Mouse (Mus musculus) forebrain, embryonic 15.5 days (tissue): ENCODE data around the gene Btaf1. TPM values are rescaled to one million over a fixed set of nuclear protein-coding genes. Genes with fewer than 3 reads are reported as not detected.
"Not testable (repeated sequence)": the region's sequence is repeated elsewhere in the genome, so short reads cannot be mapped to it uniquely, and the experiment has no call there.

ENCODE experiments used
- ATAC-seq: fragments of 200-750 bp; cut with Nextera tagmentation; replicated peaks from 2 replicates; pipeline ENCODE4 v1.8.0; 2017; ENCODE audit warnings: mild to moderate bottlenecking, moderate TSS enrichment, moderate library complexity
- H3K27ac ChIP-seq: fragments of 300-500 bp; sonication (generic); replicated peaks from 2 replicates; pipeline ENCODE4 v1.5.1; 2015; ENCODE audit warnings: mild to moderate bottlenecking, inconsistent platforms
- H3K27me3 ChIP-seq: fragments of 300-500 bp; sonication (generic); 2 replicates; pipeline ENCODE4 v1.6.1; 2015; ENCODE audit warnings: inconsistent platforms
- H3K36me3 ChIP-seq: fragments of 300-500 bp; sonication (generic); 2 replicates; pipeline ENCODE4 v1.6.1; 2015; ENCODE audit warnings: mild to moderate bottlenecking, inconsistent platforms
- H3K4me1 ChIP-seq: fragments of 300-500 bp; sonication (generic); 2 replicates; pipeline ENCODE4 v1.6.1; 2015; ENCODE audit warnings: inconsistent platforms
- H3K4me2 ChIP-seq: fragments of 300-500 bp; sonication (generic); replicated peaks from 2 replicates; pipeline ENCODE4 v1.6.1; 2015; ENCODE audit warnings: mild to moderate bottlenecking, inconsistent platforms
- H3K4me3 ChIP-seq: fragments of 300-500 bp; sonication (generic); 2 replicates; pipeline ENCODE4 v1.5.1; 2015; ENCODE audit warnings: mild to moderate bottlenecking, inconsistent platforms
- H3K9ac ChIP-seq: fragments of 300-500 bp; sonication (generic); replicated peaks from 2 replicates; pipeline ENCODE4 v1.6.1; 2015; ENCODE audit warnings: mild to moderate bottlenecking, inconsistent platforms
- H3K9me3 ChIP-seq: fragments of 300-500 bp; sonication (generic); 2 replicates; pipeline ENCODE4 v1.6.1; 2016; ENCODE audit warnings: inconsistent platforms
- WGBS: fragments of 180-500 bp; shearing (Covaris S2); methylation state at CpG from one replicate; pipeline ENCODE4 v1.1.7; 2015; ENCODE audit warnings: mixed read lengths; 5-methylcytosine and 5-hydroxymethylcytosine counted together
- polyA plus RNA-seq: library from polyadenylated mRNA; unstranded; fragments of >200 nt; fragmentation: Nextera tagmentation; extraction: Ambion mirVana; gene quantifications from 2 replicates; pipeline ENCODE4 v1.2.1, GENCODE M21; 2015

The Btaf1 gene
- polyA plus RNA-seq, 1 experiment from 2014 or later = 11.3 TPM

DNA sequence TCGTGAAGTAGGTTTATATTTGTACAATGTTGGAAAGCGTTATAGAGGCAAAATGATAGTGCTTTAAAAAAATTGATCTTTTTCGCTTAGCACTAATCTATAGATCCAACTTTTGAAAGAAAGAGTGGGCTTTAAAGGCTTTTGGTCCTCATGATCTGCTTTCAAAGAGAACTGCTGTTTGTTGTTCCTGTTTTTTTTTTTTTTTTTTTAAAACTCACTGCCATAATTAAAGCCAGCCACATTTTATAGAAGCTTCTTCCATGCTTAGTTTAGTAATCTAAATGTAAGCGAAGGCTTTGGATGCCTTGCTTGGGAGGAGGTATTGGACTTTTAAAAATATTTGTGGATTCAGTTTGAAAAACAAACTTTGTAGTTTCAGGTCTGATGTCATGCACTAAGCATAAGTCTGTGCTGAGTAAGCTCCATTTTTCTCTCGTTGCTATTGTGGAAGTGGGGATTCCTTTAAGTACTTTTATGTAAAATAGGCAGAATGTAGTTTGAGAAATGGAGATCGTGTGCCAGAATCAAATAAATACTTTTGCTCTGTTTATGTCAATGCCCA is 2.0 kb downstream of the Btaf1 start:
- Histone ChIP-seq H3K4me1 (peaks cover 29% of the 10 kb centered on the region), H3K36me3 (no peaks in the 10 kb centered on the region), H3K9me3 (no peaks in the 10 kb centered on the region), H3K4me2 (0 out of 2 replicates have a peak overlapping the region, but pooled peaks have one; percentile 63), H3K27ac (no peak overlapping the region), H3K9ac (no peak overlapping the region), H3K27me3 (no peaks in the 10 kb centered on the region), H3K4me3 (no peak overlapping the region)
- no peak for ATAC-seq
- 85% methylated on average over 6 of the region's 6 CpGs for WGBS

- no peak for ATAC-seq
- no peak overlapping the region for H3K27ac ChIP-seq
- no peak overlapping the region for H3K4me3 ChIP-seq
- H3K4me1 ChIP-seq = peaks cover 27% of the 10 kb centered on the region
- H3K9ac ChIP-seq = no peak overlapping the region
- H3K4me2 ChIP-seq = no peak overlapping the region
- no peaks in the 10 kb centered on the region for H3K9me3 ChIP-seq
- no peaks in the 10 kb centered on the region for H3K27me3 ChIP-seq
- H3K36me3 ChIP-seq = no peaks in the 10 kb centered on the region
These were observed 3.9 kb downstream of the Btaf1 start for GRCm38 (mm10) chr19:36929816-36930215.

- H3K4me2 ChIP-seq = no peak overlapping the region
- H3K9me3 ChIP-seq = no peaks in the 10 kb centered on the region
- ATAC-seq = no peak
These were observed 6.2 kb downstream of the Btaf1 start for GRCm38 (mm10) chr19:36932097-36932496.

DNA sequence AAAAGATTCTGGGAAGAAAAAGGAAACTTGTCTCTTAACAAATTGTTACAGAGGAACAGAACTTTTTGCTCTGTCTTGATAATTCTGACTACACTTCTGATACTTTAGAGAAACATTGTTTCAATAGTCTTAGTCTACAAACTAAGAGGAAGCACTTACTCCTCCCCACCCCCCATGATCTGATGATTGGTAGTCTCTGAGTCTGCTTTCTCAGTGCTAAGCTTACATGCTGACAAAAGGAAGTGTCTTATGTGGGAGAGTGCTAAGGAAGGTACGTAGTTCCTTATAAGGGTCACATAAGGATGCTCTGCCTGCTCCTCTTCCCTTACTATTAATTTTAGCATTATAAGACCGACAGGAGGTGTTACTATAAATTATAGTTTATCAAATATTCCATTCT is 6.7 kb downstream of the Btaf1 start:
- 94% methylated on average over 2 of the region's 2 CpGs for WGBS
- ATAC-seq = no peak
- H3K36me3 ChIP-seq = no peaks in the 10 kb centered on the region

More at GRCm38 (mm10) chr19:36932097-36932496, 6.2 kb downstream of the Btaf1 start:
- Histone ChIP-seq H3K4me1 (peaks cover 15% of the 10 kb centered on the region), H3K36me3 (no peaks in the 10 kb centered on the region), H3K27ac (no peak overlapping the region), H3K27me3 (no peaks in the 10 kb centered on the region), H3K4me3 (no peak overlapping the region), H3K9ac (no peak overlapping the region)

GRCm38 (mm10) chr19:36936285-36936684 is 10.4 kb downstream of the Btaf1 start:
- Histone ChIP-seq H3K9ac (no peak overlapping the region), H3K36me3 (no peaks in the 10 kb centered on the region), H3K4me2 (no peak overlapping the region), H3K4me3 (no peak overlapping the region), H3K27ac (no peak overlapping the region), H3K4me1 (no peaks in the 10 kb centered on the region), H3K27me3 (no peaks in the 10 kb centered on the region), H3K9me3 (no peaks in the 10 kb centered on the region)
- 94% methylated on average over 4 of the region's 4 CpGs for WGBS
- no peak for ATAC-seq

More for the DNA sequence above, 6.7 kb downstream of the Btaf1 start:
- no peak overlapping the region for H3K4me2 ChIP-seq
- H3K4me3 ChIP-seq = no peak overlapping the region
- H3K27me3 ChIP-seq = no peaks in the 10 kb centered on the region
- no peaks in the 10 kb centered on the region for H3K9me3 ChIP-seq
- H3K4me1 ChIP-seq = peaks cover 10% of the 10 kb centered on the region
- no peak overlapping the region for H3K27ac ChIP-seq
- H3K9ac ChIP-seq = no peak overlapping the region

GRCm38 (mm10) chr19:36938008-36938407 is 12.1 kb downstream of the Btaf1 start:
- Histone ChIP-seq H3K4me2 (no peak overlapping the region), H3K27ac (no peak overlapping the region), H3K9ac (no peak overlapping the region), H3K4me3 (no peak overlapping the region), H3K9me3 (no peaks in the 10 kb centered on the region), H3K36me3 (no peaks in the 10 kb centered on the region), H3K4me1 (no peaks in the 10 kb centered on the region), H3K27me3 (no peaks in the 10 kb centered on the region)
- ATAC-seq = no peak

GRCm38 (mm10) chr19:36940064-36940463 is 14.2 kb downstream of the Btaf1 start:
- no peaks in the 10 kb centered on the region for H3K36me3 ChIP-seq
- H3K4me1 ChIP-seq = no peaks in the 10 kb centered on the region
- H3K9ac ChIP-seq = no peak overlapping the region
- no peak overlapping the region for H3K4me3 ChIP-seq
- no peak overlapping the region for H3K4me2 ChIP-seq
- 89% methylated on average over 1 of the region's 1 CpGs for WGBS
- no peak overlapping the region for H3K27ac ChIP-seq
- H3K27me3 ChIP-seq = no peaks in the 10 kb centered on the region
- no peaks in the 10 kb centered on the region for H3K9me3 ChIP-seq
- ATAC-seq = no peak

DNA sequence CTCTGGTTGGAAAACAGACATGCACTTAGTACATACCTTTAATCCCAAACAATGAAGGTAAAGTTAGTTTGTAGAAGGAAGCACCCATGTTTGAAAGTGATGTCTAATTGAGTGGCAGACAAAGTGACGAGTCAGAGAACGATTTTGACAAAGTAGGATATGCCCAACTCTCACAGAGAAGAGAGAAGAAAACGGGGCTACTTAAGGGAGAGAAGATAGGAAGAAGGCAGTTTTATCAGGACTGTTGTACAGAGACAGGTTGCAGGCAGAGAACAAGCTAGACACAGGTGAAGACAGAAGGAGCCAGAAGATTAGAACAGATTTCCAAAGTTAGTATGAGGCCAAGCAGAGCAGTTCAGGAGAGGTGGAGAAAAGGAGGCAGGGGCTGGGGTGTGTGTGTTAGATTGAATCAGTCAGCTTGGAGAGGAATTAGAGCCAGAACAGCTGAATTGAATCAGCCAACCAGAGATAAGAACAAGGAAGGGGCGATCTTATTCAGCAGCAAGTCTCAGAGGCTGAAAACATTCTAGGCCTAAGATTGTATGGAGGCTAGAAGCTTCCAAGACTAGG is 27.8 kb downstream of the Btaf1 start:
- no peak overlapping the region for H3K9ac ChIP-seq
- H3K27ac ChIP-seq = no peak overlapping the region
- no peaks in the 10 kb centered on the region for H3K27me3 ChIP-seq
- peaks cover 8% of the 10 kb centered on the region; the same call in 1 of the 2 replicates for H3K36me3 ChIP-seq
- 61% methylated on average over 4 of the region's 4 CpGs for WGBS
- H3K9me3 ChIP-seq = no peaks in the 10 kb centered on the region
- no peak overlapping the region for H3K4me3 ChIP-seq
- H3K4me1 ChIP-seq = no peaks in the 10 kb centered on the region
- no peak overlapping the region for H3K4me2 ChIP-seq
- no peak for ATAC-seq

- no peak for ATAC-seq
- H3K27me3 ChIP-seq = no peaks in the 10 kb centered on the region
- H3K9ac ChIP-seq = no peak overlapping the region
- H3K9me3 ChIP-seq = no peaks in the 10 kb centered on the region
- no peak overlapping the region for H3K4me2 ChIP-seq
- H3K4me1 ChIP-seq = no peaks in the 10 kb centered on the region
- no peak overlapping the region for H3K27ac ChIP-seq
- H3K36me3 ChIP-seq = peaks cover 16% of the 10 kb centered on the region
- 87% methylated on average over 4 of the region's 4 CpGs for WGBS
- no peak overlapping the region for H3K4me3 ChIP-seq
These were observed 32.5 kb downstream of the Btaf1 start for GRCm38 (mm10) chr19:36958331-36958730.

DNA sequence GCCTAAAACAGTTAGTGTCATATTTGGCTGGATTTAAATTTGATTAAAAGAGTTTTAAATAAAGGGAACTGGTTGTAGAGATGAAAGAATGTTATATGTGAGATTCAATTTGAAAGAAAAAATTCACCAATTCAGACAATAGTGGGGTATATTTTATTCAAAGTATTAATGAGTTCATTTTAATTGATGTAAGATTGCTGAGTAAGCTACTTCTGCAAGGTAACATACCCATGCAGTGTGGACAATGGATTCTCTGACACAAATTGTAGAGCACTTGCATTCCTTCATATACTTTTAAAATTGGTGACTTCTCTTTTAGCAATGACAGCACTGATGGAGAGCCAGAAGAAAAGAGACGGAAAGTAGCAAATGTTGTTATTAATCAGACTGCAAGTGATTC is 35.4 kb downstream of the Btaf1 start:
- Histone ChIP-seq H3K4me2 (no peak overlapping the region), H3K9ac (no peak overlapping the region), H3K4me3 (no peak overlapping the region), H3K36me3 (peaks cover 34% of the 10 kb centered on the region), H3K9me3 (no peaks in the 10 kb centered on the region), H3K27ac (no peak overlapping the region), H3K4me1 (no peaks in the 10 kb centered on the region), H3K27me3 (no peaks in the 10 kb centered on the region)
- 96% methylated on average over 1 of the region's 1 CpGs for WGBS
- no peak for ATAC-seq

- not testable (repeated sequence) for H3K4me3 ChIP-seq, H3K4me2 ChIP-seq, H3K27me3 ChIP-seq, H3K27ac ChIP-seq, H3K4me1 ChIP-seq, H3K9ac ChIP-seq, H3K9me3 ChIP-seq, ATAC-seq
- 91% methylated on average over 6 of the region's 6 CpGs for WGBS
- H3K36me3 ChIP-seq = peaks cover 38% of the 10 kb centered on the region
These were observed 36.8 kb downstream of the Btaf1 start for GRCm38 (mm10) chr19:36962544-36963260.

DNA sequence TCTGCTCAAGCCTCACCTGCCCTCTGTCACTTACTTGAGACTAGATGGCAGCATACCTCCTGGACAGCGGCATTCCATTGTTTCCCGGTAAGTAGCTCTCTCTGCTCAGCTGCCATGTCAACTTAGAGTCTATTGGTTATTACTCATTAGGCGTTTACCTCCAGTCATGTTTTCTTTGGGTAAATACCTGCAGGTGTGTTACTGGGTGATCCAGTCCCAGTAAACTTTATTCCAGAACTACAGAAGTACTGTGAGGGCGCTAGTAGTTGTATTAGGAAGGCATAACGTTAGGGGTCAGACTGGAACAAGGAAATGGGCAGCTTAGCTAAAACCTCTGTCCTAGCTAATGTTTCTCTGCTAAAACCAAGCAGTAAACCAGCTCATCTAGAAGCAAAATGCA is 78.7 kb downstream of the Btaf1 start:
- ATAC-seq = no peak
- no peak overlapping the region for H3K27ac ChIP-seq
- WGBS = 89% methylated on average over 5 of the region's 5 CpGs
- no peak overlapping the region for H3K4me3 ChIP-seq
- H3K4me2 ChIP-seq = no peak overlapping the region
- H3K9me3 ChIP-seq = no peaks in the 10 kb centered on the region
- no peaks in the 10 kb centered on the region for H3K27me3 ChIP-seq
- H3K4me1 ChIP-seq = no peaks in the 10 kb centered on the region
- H3K36me3 ChIP-seq = peaks cover 79% of the 10 kb centered on the region
- no peak overlapping the region for H3K9ac ChIP-seq
